Mouse (Mus musculus): ENCODE data around the gene H2al2a. TPM values are rescaled to one million over a fixed set of nuclear protein-coding genes. Genes with fewer than 3 reads are reported as not detected.

The H2al2a gene
- polyA plus RNA-seq, 1 experiment, result not detected

DNA sequence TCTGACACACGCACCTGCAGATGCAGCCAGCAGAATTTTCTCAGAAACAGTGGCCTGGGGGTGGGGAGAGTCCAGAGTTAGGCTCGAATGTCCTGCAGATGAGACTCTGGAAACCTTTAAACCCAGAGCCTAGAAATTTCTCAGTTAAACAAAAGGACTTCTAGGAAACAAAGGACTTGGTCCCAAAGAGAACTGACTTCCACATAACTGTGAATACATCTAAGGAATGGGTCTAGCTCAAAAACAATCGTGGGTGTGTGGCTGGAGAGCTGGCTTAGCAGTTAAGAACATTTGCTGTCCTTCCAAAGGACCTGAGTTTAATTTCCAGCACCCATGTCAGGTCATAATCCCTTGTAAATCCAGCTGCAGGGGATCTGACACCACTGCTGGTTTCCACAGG is 18.8 kb upstream of the H2al2a start:
- no peaks in the 10 kb centered on the region for H3K36me3 ChIP-seq (replicated peaks; ENCODE audit: low read length)
- no peaks in the 10 kb centered on the region for H3K27me3 ChIP-seq (replicated peaks)
- no peak for TF ChIP-seq FLI1 (IDR thresholded peaks at IDR 0.05; ENCODE audit: low read length)
- no peak for TF ChIP-seq GATA1 (IDR thresholded peaks at IDR 0.05; ENCODE audit: borderline replicate concordance, low read length)
- no peak overlapping the region for H3K4me3 ChIP-seq (replicated peaks)
- no peaks in the 10 kb centered on the region for H3K4me1 ChIP-seq
- peaks cover 6% of the 10 kb centered on the region; the same call in 1 of the 2 replicates for H3K9me3 ChIP-seq

DNA sequence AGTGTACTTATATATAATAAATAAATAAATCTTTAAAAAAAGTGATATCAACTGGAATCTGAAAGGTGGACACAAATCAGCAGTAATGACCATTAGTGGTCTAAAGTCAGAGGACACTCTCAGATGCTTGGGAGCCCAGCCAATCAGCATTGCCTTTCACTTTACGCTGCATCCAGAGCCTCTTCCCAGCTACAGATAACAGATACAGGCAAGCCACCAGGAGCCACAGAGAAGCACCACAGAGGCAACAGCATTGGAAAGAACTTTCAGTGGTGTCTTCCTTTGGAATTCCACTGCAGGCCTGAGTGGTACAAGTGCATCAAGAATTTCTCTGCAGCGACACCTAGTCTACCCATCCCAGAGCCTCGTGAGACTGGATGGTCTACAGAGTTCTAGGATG is 16.1 kb upstream of the H2al2a start:
- TF ChIP-seq GATA1 (IDR thresholded peaks at IDR 0.05; ENCODE audit: borderline replicate concordance, low read length) (no peak), FLI1 (IDR thresholded peaks at IDR 0.05; ENCODE audit: low read length) (no peak)
- H3K4me3 ChIP-seq (replicated peaks), result no peak overlapping the region
- no peaks in the 10 kb centered on the region for H3K27me3 ChIP-seq (replicated peaks)
- no peaks in the 10 kb centered on the region for H3K36me3 ChIP-seq (replicated peaks; ENCODE audit: low read length)
- H3K4me1 ChIP-seq, result no peaks in the 10 kb centered on the region
- peaks cover 5% of the 10 kb centered on the region; the same call in 1 of the 2 replicates for H3K9me3 ChIP-seq

DNA sequence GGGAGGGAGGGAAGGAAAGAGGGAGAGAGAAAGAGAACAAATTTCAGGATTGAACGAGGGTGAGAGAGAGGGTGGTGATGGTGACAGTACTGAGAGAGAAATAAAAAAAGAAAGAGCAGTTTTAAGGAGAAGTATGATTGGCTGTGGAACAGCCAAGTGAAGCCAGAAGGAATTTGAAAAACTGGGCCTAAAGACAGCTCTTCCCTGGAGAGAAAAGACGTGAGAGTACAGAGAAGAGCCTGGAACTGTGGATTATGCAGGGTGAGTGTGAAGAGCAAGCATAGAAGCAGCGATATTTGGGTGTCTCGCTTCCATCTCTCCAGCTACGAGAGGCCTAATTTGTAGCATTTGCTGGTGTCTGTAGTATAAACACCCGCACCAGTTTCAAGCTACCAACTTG is 14.5 kb upstream of the H2al2a start:
- TF ChIP-seq FLI1 (IDR thresholded peaks at IDR 0.05; ENCODE audit: low read length) (no peak), GATA1 (IDR thresholded peaks at IDR 0.05; ENCODE audit: borderline replicate concordance, low read length) (no peak)
- Histone ChIP-seq H3K4me3 (replicated peaks) (no peak overlapping the region), H3K9me3 (no peaks in the 10 kb centered on the region), H3K36me3 (replicated peaks; ENCODE audit: low read length) (no peaks in the 10 kb centered on the region), H3K4me1 (no peaks in the 10 kb centered on the region), H3K27me3 (replicated peaks) (no peaks in the 10 kb centered on the region)

DNA sequence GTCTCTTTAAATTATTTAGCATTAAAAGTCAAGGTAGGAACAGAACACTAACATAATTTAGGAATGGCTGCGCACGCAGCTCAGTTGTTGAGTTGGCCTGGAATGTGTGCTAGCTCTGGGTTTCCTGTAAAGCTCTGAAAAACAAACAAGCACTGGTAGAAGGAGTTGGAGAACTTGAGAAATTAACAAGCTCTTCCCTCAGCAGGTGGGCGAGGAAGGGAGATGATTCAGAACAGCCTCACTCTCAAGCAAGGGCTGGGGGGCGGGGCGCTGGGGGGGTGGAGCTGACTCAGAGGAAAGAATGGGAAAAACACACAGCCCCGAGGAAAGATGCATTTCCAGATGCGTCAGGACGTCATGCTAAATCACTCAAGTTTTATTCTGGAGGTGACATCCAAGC is 8.4 kb upstream of the H2al2a start:
- Histone ChIP-seq H3K36me3 (replicated peaks; ENCODE audit: low read length) (no peaks in the 10 kb centered on the region), H3K4me1 (no peaks in the 10 kb centered on the region), H3K4me3 (replicated peaks) (no peak overlapping the region), H3K9me3 (no peaks in the 10 kb centered on the region), H3K27me3 (replicated peaks) (no peaks in the 10 kb centered on the region)
- no peak for TF ChIP-seq GATA1 (IDR thresholded peaks at IDR 0.05; ENCODE audit: borderline replicate concordance, low read length)
- no peak for TF ChIP-seq FLI1 (IDR thresholded peaks at IDR 0.05; ENCODE audit: low read length)

DNA sequence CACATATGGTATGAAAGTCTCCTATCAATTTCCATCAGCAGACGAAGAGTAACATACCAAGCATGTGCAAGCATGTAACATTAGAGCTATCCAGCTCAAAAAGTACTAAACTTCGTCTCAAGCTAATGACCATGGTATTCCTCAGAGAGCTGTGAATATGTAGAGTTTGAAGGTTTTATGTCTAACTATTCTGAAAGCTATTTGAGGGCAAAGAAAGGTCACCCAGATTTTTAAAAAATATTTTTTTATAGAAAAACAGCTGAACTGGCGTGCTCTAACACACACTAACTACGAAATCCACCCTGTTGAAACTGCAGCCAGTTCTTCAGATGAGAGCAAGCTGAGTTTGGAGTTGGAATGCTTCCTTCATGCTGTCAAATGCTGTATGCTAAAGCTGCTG is 7.5 kb upstream of the H2al2a start:
- TF ChIP-seq FLI1 (IDR thresholded peaks at IDR 0.05; ENCODE audit: low read length) (no peak), GATA1 (IDR thresholded peaks at IDR 0.05; ENCODE audit: borderline replicate concordance, low read length) (no peak)
- Histone ChIP-seq H3K9me3 (no peaks in the 10 kb centered on the region), H3K4me3 (replicated peaks) (no peak overlapping the region), H3K4me1 (no peaks in the 10 kb centered on the region), H3K27me3 (replicated peaks) (peaks cover 1% of the 10 kb centered on the region), H3K36me3 (replicated peaks; ENCODE audit: low read length) (no peaks in the 10 kb centered on the region)

DNA sequence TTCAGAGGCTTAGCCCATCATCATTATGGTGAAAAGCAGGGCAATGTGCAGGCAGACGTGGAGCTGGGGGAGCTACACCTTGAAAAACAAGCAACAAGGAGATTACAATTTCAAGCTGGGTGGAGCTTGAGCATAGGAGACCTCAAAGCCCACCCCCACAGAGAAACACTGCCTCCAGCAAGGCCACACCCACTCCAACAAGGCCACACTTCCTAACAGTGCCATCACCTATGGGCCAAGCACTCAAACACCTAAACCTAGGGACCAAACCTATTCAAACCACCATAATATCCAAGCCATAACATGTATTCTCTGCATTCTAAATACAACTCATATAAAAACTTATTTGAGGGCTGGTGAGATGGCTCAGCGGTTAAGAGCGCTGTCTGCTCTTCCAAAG is 5.5 kb upstream of the H2al2a start:
- H3K4me1 ChIP-seq, result no peaks in the 10 kb centered on the region
- no peaks in the 10 kb centered on the region for H3K36me3 ChIP-seq (replicated peaks; ENCODE audit: low read length)
- H3K4me3 ChIP-seq (replicated peaks), result no peak overlapping the region
- H3K9me3 ChIP-seq, result no peaks in the 10 kb centered on the region
- no peak for TF ChIP-seq GATA1 (IDR thresholded peaks at IDR 0.05; ENCODE audit: borderline replicate concordance, low read length)
- no peak for TF ChIP-seq FLI1 (IDR thresholded peaks at IDR 0.05; ENCODE audit: low read length)
- peaks cover 2% of the 10 kb centered on the region for H3K27me3 ChIP-seq (replicated peaks)

DNA sequence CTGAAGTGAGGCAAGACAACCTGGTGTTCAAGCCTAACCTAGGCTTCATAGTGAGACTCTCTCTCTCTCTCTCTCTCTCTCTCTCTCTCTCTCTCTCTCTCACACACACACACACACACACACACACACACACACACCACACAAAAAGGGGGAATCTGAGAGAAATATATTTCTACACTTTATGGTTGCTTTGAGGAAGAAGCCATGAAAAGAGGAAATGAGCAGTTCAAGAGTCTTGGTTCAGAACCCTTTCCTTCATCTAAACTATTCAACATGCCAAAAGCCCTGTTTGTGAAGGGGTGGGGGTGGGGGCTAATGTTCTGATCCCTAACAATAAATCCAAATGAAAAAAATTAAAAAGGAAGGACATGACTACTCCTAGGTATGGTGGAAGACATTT is 7.2 kb downstream of the H2al2a start:
- TF ChIP-seq GATA1 (IDR thresholded peaks at IDR 0.05; ENCODE audit: borderline replicate concordance, low read length) (no peak), FLI1 (IDR thresholded peaks at IDR 0.05; ENCODE audit: low read length) (no peak)
- Histone ChIP-seq H3K4me1 (peaks cover 3% of the 10 kb centered on the region; the same call in 1 of the 2 replicates), H3K9me3 (peaks cover 4% of the 10 kb centered on the region; the same call in 1 of the 2 replicates), H3K36me3 (replicated peaks; ENCODE audit: low read length) (no peaks in the 10 kb centered on the region), H3K4me3 (replicated peaks) (no peak overlapping the region), H3K27me3 (replicated peaks) (no peaks in the 10 kb centered on the region)

DNA sequence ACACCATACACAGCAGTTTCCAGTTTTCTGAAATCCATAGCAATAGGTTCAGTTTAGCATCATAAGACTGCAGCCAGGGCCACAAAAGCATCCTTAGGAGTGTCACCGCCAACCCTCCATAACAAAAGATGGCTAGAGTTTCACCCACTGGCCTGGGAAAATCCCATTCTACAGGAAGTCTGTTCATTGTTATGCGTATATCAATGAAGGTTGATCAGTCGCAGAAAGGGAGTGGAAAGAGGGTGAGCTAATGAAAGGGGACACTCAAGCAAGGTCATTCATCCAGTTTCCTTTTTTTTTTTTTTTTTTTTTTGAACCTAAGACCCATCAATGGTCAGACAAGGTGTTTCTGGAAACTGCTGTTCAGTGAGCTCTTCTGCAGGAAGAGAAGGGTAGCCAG is 7.6 kb downstream of the H2al2a start:
- peaks cover 4% of the 10 kb centered on the region; the same call in 1 of the 2 replicates for H3K9me3 ChIP-seq
- no peak for TF ChIP-seq FLI1 (IDR thresholded peaks at IDR 0.05; ENCODE audit: low read length)
- TF ChIP-seq GATA1 (IDR thresholded peaks at IDR 0.05; ENCODE audit: borderline replicate concordance, low read length), result no peak
- H3K36me3 ChIP-seq (replicated peaks; ENCODE audit: low read length), result no peaks in the 10 kb centered on the region
- H3K4me1 ChIP-seq, result peaks cover 3% of the 10 kb centered on the region; the same call in 1 of the 2 replicates
- no peak overlapping the region for H3K4me3 ChIP-seq (replicated peaks)
- no peaks in the 10 kb centered on the region for H3K27me3 ChIP-seq (replicated peaks)

DNA sequence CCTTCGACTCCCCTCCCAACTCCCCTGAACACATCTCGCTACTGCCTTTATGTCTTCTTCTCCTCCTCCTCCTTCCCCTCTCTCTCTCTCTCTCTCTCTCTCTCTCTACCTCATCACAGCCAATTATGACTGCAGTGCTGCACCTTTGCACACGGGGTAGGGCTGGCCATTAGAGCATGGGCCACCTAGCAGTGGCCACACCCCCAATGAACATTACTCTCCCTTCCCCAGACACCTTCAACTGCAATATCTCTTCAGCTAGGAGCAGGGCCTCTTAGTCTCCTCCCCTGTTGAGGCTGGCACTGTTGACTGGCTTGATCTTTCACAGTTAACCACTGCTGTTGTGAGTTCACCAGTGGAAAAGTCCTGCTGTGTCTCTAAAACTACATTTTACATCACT is 10.1 kb downstream of the H2al2a start:
- Histone ChIP-seq H3K9me3 (peaks cover 4% of the 10 kb centered on the region; the same call in 1 of the 2 replicates), H3K4me1 (peaks cover under 1% of the 10 kb centered on the region; the same call in 1 of the 2 replicates), H3K36me3 (replicated peaks; ENCODE audit: low read length) (no peaks in the 10 kb centered on the region), H3K27me3 (replicated peaks) (no peaks in the 10 kb centered on the region), H3K4me3 (replicated peaks) (no peak overlapping the region)
- TF ChIP-seq GATA1 (IDR thresholded peaks at IDR 0.05; ENCODE audit: borderline replicate concordance, low read length), result no peak
- TF ChIP-seq FLI1 (IDR thresholded peaks at IDR 0.05; ENCODE audit: low read length), result no peak

DNA sequence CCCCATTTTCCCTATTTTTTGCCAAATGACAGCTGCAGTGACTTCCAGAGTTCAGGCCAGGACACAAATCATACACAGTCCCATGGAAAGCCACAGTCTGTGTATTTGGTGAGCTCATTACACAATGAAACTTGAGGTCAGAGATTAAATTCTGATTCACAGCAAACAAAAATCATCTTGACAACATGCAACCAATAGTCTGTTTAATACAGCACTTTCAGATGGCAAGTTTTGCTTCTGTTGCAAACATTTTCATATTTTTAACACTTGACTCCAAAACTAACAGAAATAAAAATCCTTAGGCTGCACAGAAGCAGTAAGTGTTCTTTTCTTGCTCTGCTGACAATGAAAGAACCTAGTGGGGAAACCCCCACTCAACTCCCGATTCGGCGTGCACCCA is 12.0 kb downstream of the H2al2a start:
- no peaks in the 10 kb centered on the region for H3K36me3 ChIP-seq (replicated peaks; ENCODE audit: low read length)
- H3K27me3 ChIP-seq (replicated peaks), result no peaks in the 10 kb centered on the region
- H3K9me3 ChIP-seq, result no peaks in the 10 kb centered on the region
- TF ChIP-seq FLI1 (IDR thresholded peaks at IDR 0.05; ENCODE audit: low read length) (no peak), GATA1 (IDR thresholded peaks at IDR 0.05; ENCODE audit: borderline replicate concordance, low read length) (no peak)
- H3K4me1 ChIP-seq, result no peaks in the 10 kb centered on the region
- no peak overlapping the region for H3K4me3 ChIP-seq (replicated peaks)

DNA sequence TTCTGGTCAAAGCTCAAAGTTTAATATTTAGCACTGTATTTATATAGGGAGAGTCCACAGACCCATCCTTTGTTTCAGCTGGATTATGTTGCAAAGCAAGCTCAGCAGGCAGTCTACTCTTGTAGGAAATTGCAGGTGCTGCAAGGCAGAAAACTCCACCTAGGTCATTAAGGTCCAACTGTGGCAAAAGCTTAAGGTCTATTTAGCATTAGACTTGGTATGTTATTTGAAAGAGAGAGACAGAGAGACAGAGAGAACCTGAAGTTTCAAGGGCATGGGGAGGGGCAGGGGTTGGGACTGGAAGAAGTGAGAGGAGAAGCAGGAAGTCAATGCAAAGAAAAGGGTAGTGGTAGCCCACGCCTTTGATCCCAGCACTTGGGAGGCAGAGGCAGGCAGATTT is 14.0 kb downstream of the H2al2a start:
- TF ChIP-seq GATA1 (IDR thresholded peaks at IDR 0.05; ENCODE audit: borderline replicate concordance, low read length) (no peak), FLI1 (IDR thresholded peaks at IDR 0.05; ENCODE audit: low read length) (no peak)
- Histone ChIP-seq H3K27me3 (replicated peaks) (no peaks in the 10 kb centered on the region), H3K36me3 (replicated peaks; ENCODE audit: low read length) (no peaks in the 10 kb centered on the region), H3K4me1 (no peaks in the 10 kb centered on the region), H3K9me3 (no peaks in the 10 kb centered on the region), H3K4me3 (replicated peaks) (no peak overlapping the region)
